Mouse (Mus musculus): ENCODE data around the gene Sorl1. TPM values are rescaled to one million over a fixed set of nuclear protein-coding genes. Genes with fewer than 3 reads are reported as not detected.

Sorl1 gene
- polyA plus RNA-seq, 2 experiments: 1.1 to 1.4 TPM

- 36% methylated on average over 7 of the region's 7 CpGs for WGBS (ENCODE audit: insufficient replicate concordance)
- H3K4me3 ChIP-seq (ENCODE audit: insufficient read depth in 1 of 2, low read depth in 2 of 2, low read length in 2 of 2): no peak overlapping the region
These were observed 26.9 kb downstream of the Sorl1 start for GRCm38 (mm10) chr9:42097006-42097730.

GRCm38 (mm10) chr9:42094752-42095151 is 29.3 kb downstream of the Sorl1 start:
- Histone ChIP-seq H3K27me3 (ENCODE audit: control insufficient read depth, insufficient read depth, low read length) (no peaks in the 10 kb centered on the region), H3K4me2 (ENCODE audit: low read depth) (no peak overlapping the region), H3K9ac (replicated peaks) (no peak overlapping the region), H3K9me3 (ENCODE audit: control insufficient read depth, low read length) (no peaks in the 10 kb centered on the region), H3K27ac (no peak overlapping the region), H3K36me3 (replicated peaks; ENCODE audit: control insufficient read depth, insufficient read depth, low read depth) (no peaks in the 10 kb centered on the region), H3K4me1 (replicated peaks; ENCODE audit: control insufficient read depth in 2 of 2, insufficient read depth in 2 of 2, low read length in 1 of 2) (no peaks in the 10 kb centered on the region), H3K4me3 (ENCODE audit: insufficient read depth in 1 of 2, low read depth in 2 of 2, low read length in 2 of 2) (no peak overlapping the region)
- TF ChIP-seq EP300 (IDR thresholded peaks at IDR 0.05; ENCODE audit: low read depth) (no peak), CTCF (IDR thresholded peaks at IDR 0.05; ENCODE audit: low read depth) (no peak)
- WGBS (ENCODE audit: insufficient replicate concordance): 51% methylated on average over 11 of the region's 11 CpGs
- ATAC-seq (ENCODE audit: insufficient read depth) (no peak), DNase-seq (ENCODE audit: low read depth in 3 of 3, low spot score in 3 of 3) (no peak)

More at GRCm38 (mm10) chr9:42097006-42097730, 26.9 kb downstream of the Sorl1 start:
- Histone ChIP-seq H3K9me3 (ENCODE audit: control insufficient read depth, low read length) (no peaks in the 10 kb centered on the region), H3K9ac (replicated peaks) (no peak overlapping the region), H3K27ac (no peak overlapping the region), H3K4me1 (replicated peaks; ENCODE audit: control insufficient read depth in 2 of 2, insufficient read depth in 2 of 2, low read length in 1 of 2) (no peaks in the 10 kb centered on the region), H3K4me2 (ENCODE audit: low read depth) (no peak overlapping the region), H3K36me3 (replicated peaks; ENCODE audit: control insufficient read depth, insufficient read depth, low read depth) (no peaks in the 10 kb centered on the region), H3K27me3 (ENCODE audit: control insufficient read depth, insufficient read depth, low read length) (no peaks in the 10 kb centered on the region)
- DNase-seq (ENCODE audit: low read depth in 3 of 3, low spot score in 3 of 3) (no peak), ATAC-seq (ENCODE audit: insufficient read depth) (no peak)
- no peak for TF ChIP-seq CTCF (IDR thresholded peaks at IDR 0.05; ENCODE audit: low read depth)
- no peak for TF ChIP-seq EP300 (IDR thresholded peaks at IDR 0.05; ENCODE audit: low read depth)

- WGBS (ENCODE audit: insufficient replicate concordance): 48% methylated on average over 7 of the region's 7 CpGs
- TF ChIP-seq CTCF (IDR thresholded peaks at IDR 0.05; ENCODE audit: low read depth) (no peak), EP300 (IDR thresholded peaks at IDR 0.05; ENCODE audit: low read depth) (no peak)
- Histone ChIP-seq H3K4me3 (ENCODE audit: insufficient read depth in 1 of 2, low read depth in 2 of 2, low read length in 2 of 2) (no peak overlapping the region), H3K9me3 (ENCODE audit: control insufficient read depth, low read length) (no peaks in the 10 kb centered on the region), H3K4me2 (ENCODE audit: low read depth) (no peak overlapping the region), H3K27ac (no peak overlapping the region), H3K27me3 (ENCODE audit: control insufficient read depth, insufficient read depth, low read length) (no peaks in the 10 kb centered on the region), H3K9ac (replicated peaks) (no peak overlapping the region), H3K4me1 (replicated peaks; ENCODE audit: control insufficient read depth in 2 of 2, insufficient read depth in 2 of 2, low read length in 1 of 2) (no peaks in the 10 kb centered on the region), H3K36me3 (replicated peaks; ENCODE audit: control insufficient read depth, insufficient read depth, low read depth) (no peaks in the 10 kb centered on the region)
- ATAC-seq (ENCODE audit: insufficient read depth) (no peak), DNase-seq (ENCODE audit: low read depth in 3 of 3, low spot score in 3 of 3) (no peak)
These were observed 30.0 kb downstream of the Sorl1 start for GRCm38 (mm10) chr9:42094028-42094551.

- Histone ChIP-seq H3K27ac (no peak overlapping the region), H3K27me3 (ENCODE audit: control insufficient read depth, insufficient read depth, low read length) (no peaks in the 10 kb centered on the region), H3K4me1 (replicated peaks; ENCODE audit: control insufficient read depth in 2 of 2, insufficient read depth in 2 of 2, low read length in 1 of 2) (no peaks in the 10 kb centered on the region), H3K9me3 (ENCODE audit: control insufficient read depth, low read length) (no peaks in the 10 kb centered on the region), H3K4me3 (ENCODE audit: insufficient read depth in 1 of 2, low read depth in 2 of 2, low read length in 2 of 2) (no peak overlapping the region), H3K9ac (replicated peaks) (no peak overlapping the region), H3K4me2 (ENCODE audit: low read depth) (no peak overlapping the region), H3K36me3 (replicated peaks; ENCODE audit: control insufficient read depth, insufficient read depth, low read depth) (no peaks in the 10 kb centered on the region)
- no peak for DNase-seq (ENCODE audit: low read depth in 3 of 3, low spot score in 3 of 3)
- TF ChIP-seq EP300 (IDR thresholded peaks at IDR 0.05; ENCODE audit: low read depth): no peak
- TF ChIP-seq CTCF (IDR thresholded peaks at IDR 0.05; ENCODE audit: low read depth): no peak
- ATAC-seq (ENCODE audit: insufficient read depth): no peak
- whole genome bisulfite sequencing (ENCODE audit: insufficient replicate concordance): 59% methylated on average over 2 of the region's 2 CpGs
These were observed 31.3 kb downstream of the Sorl1 start for GRCm38 (mm10) chr9:42092749-42093148.

- H3K4me2 ChIP-seq (ENCODE audit: low read depth): no peak overlapping the region
- H3K4me3 ChIP-seq (ENCODE audit: insufficient read depth in 1 of 2, low read depth in 2 of 2, low read length in 2 of 2): no peak overlapping the region
- DNase-seq (ENCODE audit: low read depth in 3 of 3, low spot score in 3 of 3) (no peak), ATAC-seq (ENCODE audit: insufficient read depth) (no peak)
- no peaks in the 10 kb centered on the region for H3K27me3 ChIP-seq (ENCODE audit: control insufficient read depth, insufficient read depth, low read length)
- no peaks in the 10 kb centered on the region for H3K4me1 ChIP-seq (replicated peaks; ENCODE audit: control insufficient read depth in 2 of 2, insufficient read depth in 2 of 2, low read length in 1 of 2)
- TF ChIP-seq CTCF (IDR thresholded peaks at IDR 0.05; ENCODE audit: low read depth) (no peak), EP300 (IDR thresholded peaks at IDR 0.05; ENCODE audit: low read depth) (no peak)
- H3K27ac ChIP-seq: no peak overlapping the region
- WGBS (ENCODE audit: insufficient replicate concordance): 72% methylated on average over 4 of the region's 4 CpGs
- H3K9ac ChIP-seq (replicated peaks): no peak overlapping the region
- H3K36me3 ChIP-seq (replicated peaks; ENCODE audit: control insufficient read depth, insufficient read depth, low read depth): no peaks in the 10 kb centered on the region
- H3K9me3 ChIP-seq (ENCODE audit: control insufficient read depth, low read length): no peaks in the 10 kb centered on the region
These were observed 32.5 kb downstream of the Sorl1 start for GRCm38 (mm10) chr9:42091561-42091960.
